Mouse (Mus musculus) CH12.LX (cell line): Measurements from ENCODE around the gene Oxa1l. TPM values are rescaled to one million over a fixed set of nuclear protein-coding genes. Genes with fewer than 3 reads are reported as not detected.
"Not testable (repeated sequence)": the region's sequence is repeated elsewhere in the genome, so short reads cannot be mapped to it uniquely, and the experiment has no call there.

ENCODE experiments used
- DNase-seq: peaks from one replicate; pipeline ENCODE4 v3.0.0-alpha.2; 2013; ENCODE audit errors: extremely low read depth
- H3K27ac ChIP-seq: 2 replicates; pipeline ENCODE4 v1.5.1; 2012; ENCODE audit warnings: low read depth, mild to moderate bottlenecking, control low read depth, moderate library complexity; ENCODE audit not compliant: insufficient read depth
- H3K27me3 ChIP-seq: replicated peaks from 2 replicates; pipeline ENCODE3; 2012; ENCODE audit warnings: inconsistent platforms
- H3K36me3 ChIP-seq, 2 experiments: replicated peaks in 1 of 2; 2 replicates each; pipeline versions ENCODE3 to v1.6.1; 2012; ENCODE audit warnings: inconsistent platforms in 1 of 2, low read length in 1 of 2, mild to moderate bottlenecking in 1 of 2, mixed read lengths in 1 of 2, moderate library complexity in 1 of 2; ENCODE audit not compliant: control insufficient read depth in 1 of 2, insufficient read depth in 1 of 2
- H3K4me1 ChIP-seq, 2 experiments: 2 replicates each; pipeline ENCODE4 v1.6.1; 2012; ENCODE audit warnings: inconsistent platforms in 1 of 2, moderate library complexity in 1 of 2; ENCODE audit not compliant: insufficient read depth in 2 of 2, control insufficient read depth in 1 of 2
- H3K4me2 ChIP-seq: 2 replicates; pipeline ENCODE4 v1.6.1; 2012; ENCODE audit warnings: low read depth, mild to moderate bottlenecking, control low read depth; ENCODE audit not compliant: poor library complexity, insufficient read depth, severe bottlenecking
- H3K4me3 ChIP-seq, 3 experiments: fragments of 150-350 bp in 1 of 3; sonication (generic) in 1 of 3; replicated peaks in 1 of 3; 2 replicates each; pipeline versions ENCODE3 to v1.5.1; 2011 to 2012; ENCODE audit warnings: low read depth in 2 of 3, low read length in 2 of 3, mild to moderate bottlenecking in 2 of 3, moderate library complexity in 2 of 3, control low read depth in 1 of 3, improper control_type of control experiment in 1 of 3, inconsistent platforms in 1 of 3, mixed read lengths in 1 of 3; ENCODE audit not compliant: poor library complexity in 1 of 3
- H3K79me2 ChIP-seq: replicated peaks from 2 replicates; pipeline ENCODE4 v1.6.1; 2012; ENCODE audit warnings: mild to moderate bottlenecking, moderate library complexity; ENCODE audit not compliant: control insufficient read depth, poor library complexity, insufficient read depth, severe bottlenecking; ENCODE audit errors: extremely low read depth
- H3K9ac ChIP-seq: 2 replicates; pipeline ENCODE4 v1.6.1; 2012; ENCODE audit warnings: low read depth, mild to moderate bottlenecking, control low read depth, moderate library complexity; ENCODE audit not compliant: insufficient read depth
- H3K9me3 ChIP-seq: replicated peaks from 2 replicates; pipeline ENCODE3; 2012; ENCODE audit warnings: low read length, inconsistent platforms, mixed read lengths
- BHLHE40 ChIP-seq: IDR thresholded peaks from 2 replicates; pipeline ENCODE4 v1.6.1; 2011; ENCODE audit warnings: mild to moderate bottlenecking, low read depth, low read length, improper control_type of control experiment
- CHD1 ChIP-seq: IDR thresholded peaks from 2 replicates; pipeline ENCODE4 v1.6.1; 2012; ENCODE audit warnings: low read depth, low read length, improper control_type of control experiment, inconsistent platforms
- CHD2 ChIP-seq: IDR thresholded peaks from 2 replicates; pipeline ENCODE4 v1.6.1; 2011; ENCODE audit warnings: low read length, improper control_type of control experiment
- ELF1 ChIP-seq: IDR thresholded peaks from 2 replicates; pipeline ENCODE4 v1.6.1; 2014; ENCODE audit warnings: low read depth, mild to moderate bottlenecking, inconsistent platforms, low read length, improper control_type of control experiment
- EP300 ChIP-seq: IDR thresholded peaks from 2 replicates; pipeline ENCODE4 v1.6.1; 2011; ENCODE audit warnings: low read length, improper control_type of control experiment
- GABPA ChIP-seq: IDR thresholded peaks from 2 replicates; pipeline ENCODE4 v1.6.1; 2012; ENCODE audit warnings: low read depth, low read length, improper control_type of control experiment, inconsistent platforms; ENCODE audit not compliant: insufficient replicate concordance
- IRF4 ChIP-seq: IDR thresholded peaks from 2 replicates; pipeline ENCODE4 v1.6.1; 2014; ENCODE audit warnings: low read depth, mild to moderate bottlenecking, inconsistent platforms, low read length, improper control_type of control experiment
- MAFK ChIP-seq: IDR thresholded peaks from 2 replicates; pipeline ENCODE4 v1.6.1; 2011; ENCODE audit warnings: low read length, improper control_type of control experiment; ENCODE audit not compliant: insufficient replicate concordance
- MAX ChIP-seq: IDR thresholded peaks from 2 replicates; pipeline ENCODE4 v1.6.1; 2011; ENCODE audit warnings: low read length, improper control_type of control experiment
- MEF2A ChIP-seq: IDR thresholded peaks from 2 replicates; pipeline ENCODE4 v1.6.1; 2014; ENCODE audit warnings: low read depth, mild to moderate bottlenecking, inconsistent platforms, low read length, improper control_type of control experiment, borderline replicate concordance
- MXI1 ChIP-seq: IDR thresholded peaks from 2 replicates; pipeline ENCODE4 v1.6.1; 2011; ENCODE audit warnings: mild to moderate bottlenecking, low read depth, low read length, improper control_type of control experiment
- MYC ChIP-seq: IDR thresholded peaks from 2 replicates; pipeline ENCODE4 v1.6.1; 2011; ENCODE audit warnings: low read depth, mild to moderate bottlenecking, improper control_type of control experiment, low read length
- NELFE ChIP-seq: IDR thresholded peaks from 2 replicates; pipeline ENCODE4 v1.6.1; 2011; ENCODE audit warnings: low read depth, low read length, improper control_type of control experiment
- NRF1 ChIP-seq: IDR thresholded peaks from 2 replicates; pipeline ENCODE4 v1.6.1; 2014; ENCODE audit warnings: low read depth, mild to moderate bottlenecking, inconsistent platforms, low read length, improper control_type of control experiment, moderate library complexity
- PAX5 ChIP-seq: IDR thresholded peaks from 2 replicates; pipeline ENCODE4 v1.6.1; 2012; ENCODE audit warnings: low read length, inconsistent platforms, mixed read lengths
- POLR2A ChIP-seq: IDR thresholded peaks from 2 replicates; pipeline ENCODE4 v1.6.1; 2011; ENCODE audit warnings: low read depth, mild to moderate bottlenecking, improper control_type of control experiment, low read length
- POLR2AphosphoS2 ChIP-seq: IDR thresholded peaks from 2 replicates; pipeline ENCODE4 v1.6.1; 2011; ENCODE audit warnings: low read depth, low read length, improper control_type of control experiment
- RAD21 ChIP-seq: IDR thresholded peaks from 2 replicates; pipeline ENCODE4 v1.6.1; 2011; ENCODE audit warnings: low read depth, mild to moderate bottlenecking, low read length, improper control_type of control experiment, moderate library complexity
- RCOR1 ChIP-seq: conservative IDR thresholded peaks from 2 replicates; pipeline ENCODE4 v1.6.1; 2012; ENCODE audit warnings: low read depth, mild to moderate bottlenecking, inconsistent platforms, low read length, improper control_type of control experiment
- SIN3A ChIP-seq: IDR thresholded peaks from 2 replicates; pipeline ENCODE4 v1.6.1; 2012; ENCODE audit warnings: low read length, improper control_type of control experiment, inconsistent platforms
- TCF12 ChIP-seq: IDR thresholded peaks from 2 replicates; pipeline ENCODE4 v1.6.1; 2014; ENCODE audit warnings: low read depth, mild to moderate bottlenecking, inconsistent platforms, low read length, improper control_type of control experiment
- ZMIZ1 ChIP-seq: IDR thresholded peaks from 2 replicates; pipeline ENCODE4 v1.6.1; 2012; ENCODE audit warnings: low read depth, mild to moderate bottlenecking, inconsistent platforms, low read length, improper control_type of control experiment
- dilution Hi-C: fragments of 300-500 bp; cut with MboI; formaldehyde crosslinking; loops from 2 replicates; pipeline ENCODE4 v1.14.3; 2020; ENCODE audit warnings: low sequenced_read_pairs; ENCODE audit not compliant: extremely low pct_unique_long_range_greater_than_20kb, extremely low pct_ligation_motif_present
- in situ Hi-C: fragments of 300-500 bp; cut with MboI; formaldehyde crosslinking; loops from 3 replicates; pipeline ENCODE4 v1.14.3; 2019; ENCODE audit warnings: low sequenced_read_pairs, low pct_ligation_motif_present, low pct_unique_long_range_greater_than_20kb, mixed read lengths
- polyA plus RNA-seq: library from polyadenylated mRNA; unstranded; fragments of >175 nt; gene quantifications from 2 replicates; pipeline ENCODE4 v1.2.1, GENCODE M21; 2012; ENCODE audit warnings: low read depth; ENCODE audit not compliant: insufficient read length
- total RNA-seq, 2 experiments: library from RNA; depleted of rRNA; stranded (reverse); fragments of 300-350 nt in 1 of 2; fragments of >200 nt in 1 of 2; gene quantifications; 2 replicates each; pipeline ENCODE4 v1.2.3; 2012 to 2014

Oxa1l gene
- total and polyA plus RNA-seq, 3 experiments: 34.7 to 111 (median 38.8) TPM

DNA sequence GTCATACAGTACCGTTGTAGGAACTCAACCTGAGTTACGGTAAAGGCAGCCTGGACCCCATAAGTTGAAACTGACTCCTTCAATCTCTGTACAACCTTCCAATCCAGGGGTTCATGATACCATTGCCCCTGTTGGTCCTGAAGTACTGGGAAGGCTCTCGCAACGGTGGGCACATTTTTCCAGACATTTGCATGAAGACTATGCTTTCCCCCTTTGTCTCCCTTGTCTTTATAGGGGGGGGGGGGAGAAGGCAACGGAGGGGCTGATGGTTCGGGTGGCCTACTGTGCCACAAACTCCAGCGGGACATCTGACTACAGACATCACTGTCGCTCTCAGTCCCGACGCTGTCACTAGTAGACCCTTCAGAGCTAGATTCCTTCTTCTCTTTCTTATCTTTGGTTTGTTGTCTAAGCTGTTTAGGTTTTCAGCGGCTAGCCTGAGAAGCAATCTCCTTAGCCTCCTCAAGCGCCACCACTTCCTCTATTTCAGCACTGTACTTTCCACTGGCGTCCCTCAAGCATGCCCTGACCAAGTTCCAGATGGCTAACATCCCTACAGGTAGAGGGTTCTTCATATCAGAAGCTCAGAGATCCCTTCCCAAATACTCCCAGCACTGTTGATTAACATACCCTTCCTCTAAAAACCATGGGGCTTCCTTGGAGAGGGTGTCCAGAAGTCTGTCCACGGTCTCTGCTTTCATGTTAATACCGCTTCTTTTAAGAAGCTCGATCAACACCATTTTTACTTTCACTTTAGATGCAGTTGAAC is 9.7 kb upstream of the Oxa1l start:
- H3K27me3 ChIP-seq, H3K4me1 ChIP-seq, dilution Hi-C loops, in situ Hi-C loops, H3K79me2 ChIP-seq: not testable (repeated sequence)
- peak; percentile 66 for DNase-seq
- Histone ChIP-seq H3K36me3 (peaks cover 10 to 14% of the 10 kb centered on the region in 2 experiments), H3K9ac (peak overlapping the region; percentile 88), H3K9me3 (peaks cover 25% of the 10 kb centered on the region), H3K4me2 (peak overlapping the region; percentile 91), H3K27ac (peak overlapping the region; percentile 32; the same call in 1 of the 2 replicates), H3K4me3 (peak overlapping the region; percentile 48 to 72 (median 55))
- TF ChIP-seq EP300 (peak; percentile 9; the same call in 1 of the 2 replicates), POLR2A (peak; percentile 42), TCF12 (0 out of 2 replicates have a peak, but pooled peaks have one; percentile 16)

- peak; percentile 68 for DNase-seq
- Histone ChIP-seq H3K9ac (peak overlapping the region; percentile 88), H3K4me1 (peaks cover 6% of the 10 kb centered on the region in 2 experiments; a peak in 3 of 4 replicates), H3K4me3 (peak overlapping the region; percentile 41 to 72 (median 67)), H3K9me3 (peaks cover 25% of the 10 kb centered on the region), H3K4me2 (peak overlapping the region; percentile 73; the same call in 1 of the 2 replicates), H3K79me2 (no peaks in the 10 kb centered on the region), H3K36me3 (peaks cover 10 to 14% of the 10 kb centered on the region in 2 experiments), H3K27ac (no peak overlapping the region; the same call in 1 of the 2 replicates)
- in situ Hi-C loops (no loop called here), dilution Hi-C loops (no loop called here)
- TF ChIP-seq NELFE (peak; percentile 60; the same call in 1 of the 2 replicates), MEF2A (peak; percentile 60; the same call in 1 of the 2 replicates), CHD2 (0 out of 2 replicates have a peak, but pooled peaks have one; percentile 26), MYC (peak; percentile 71; the same call in 1 of the 2 replicates), MAFK (no peak), TCF12 (peak; percentile 39; the same call in 1 of the 2 replicates), RCOR1 (no peak), POLR2A (peak; percentile 44), CHD1 (peak; percentile 51; the same call in 1 of the 2 replicates), POLR2AphosphoS2 (no peak), SIN3A (peak; percentile 78), MAX (peak; percentile 81), PAX5 (no peak), ELF1 (no peak), RAD21 (no peak), BHLHE40 (peak; percentile 70), IRF4 (0 out of 2 replicates have a peak, but pooled peaks have one; percentile 11), NRF1 (peak; percentile 49; the same call in 1 of the 2 replicates), MXI1 (peak; percentile 97), GABPA (no peak), ZMIZ1 (peak; percentile 59; the same call in 1 of the 2 replicates)
- TF ChIP-seq, all 38 proteins: peak for 14
- H3K27me3 ChIP-seq: no peaks in the 10 kb centered on the region
These were observed 8.3 kb upstream of the Oxa1l start for GRCm38 (mm10) chr14:54352314-54352713.
